Mouse (Mus musculus) intestine, postnatal 0 days (tissue): ENCODE measurements around the gene Nuf2. TPM values are rescaled to one million over a fixed set of nuclear protein-coding genes. Genes with fewer than 3 reads are reported as not detected.
A peak's percentile ranks its signal among the peaks of the same experiment; 100 is the strongest.

Experiments used
- ATAC-seq: fragments of 200-750 bp; cut with Nextera tagmentation; 2 replicates; pipeline ENCODE4 v1.8.0; 2017; ENCODE audit warnings: mild to moderate bottlenecking, moderate TSS enrichment, moderate library complexity
- H3K27ac ChIP-seq: fragments of 300-500 bp; sonication (generic); 2 replicates; pipeline ENCODE4 v1.5.1; 2014; ENCODE audit warnings: mild to moderate bottlenecking, low read depth, low read length, moderate library complexity
- H3K27me3 ChIP-seq: fragments of 300-500 bp; sonication (generic); replicated peaks from 2 replicates; pipeline ENCODE4 v1.6.1; 2014; ENCODE audit warnings: low read length, mixed read lengths; ENCODE audit not compliant: control insufficient read depth, insufficient read depth
- H3K36me3 ChIP-seq: fragments of 300-500 bp; sonication (generic); 2 replicates; pipeline ENCODE4 v1.6.1; 2014; ENCODE audit warnings: mild to moderate bottlenecking, moderate library complexity; ENCODE audit not compliant: control insufficient read depth, insufficient read depth
- H3K4me1 ChIP-seq: fragments of 300-500 bp; sonication (generic); replicated peaks from 2 replicates; pipeline ENCODE4 v1.6.1; 2014; ENCODE audit warnings: antibody characterized with exemption, low read length, mixed read lengths; ENCODE audit not compliant: control insufficient read depth, insufficient read depth
- H3K4me2 ChIP-seq: fragments of 300-500 bp; sonication (generic); replicated peaks from 2 replicates; pipeline ENCODE4 v1.6.1; 2014; ENCODE audit warnings: low read depth, mild to moderate bottlenecking, moderate library complexity
- H3K4me3 ChIP-seq: fragments of 300-500 bp; sonication (generic); 2 replicates; pipeline ENCODE4 v1.5.1; 2014; ENCODE audit warnings: low read depth, low read length
- H3K9ac ChIP-seq: fragments of 300-500 bp; sonication (generic); 2 replicates; pipeline ENCODE4 v1.6.1; 2014; ENCODE audit warnings: mild to moderate bottlenecking, low read depth, low read length
- H3K9me3 ChIP-seq: fragments of 300-500 bp; sonication (generic); 2 replicates; pipeline ENCODE4 v1.6.1; 2016; ENCODE audit warnings: mixed run types; ENCODE audit not compliant: control insufficient read depth
- CTCF ChIP-seq: sonication (generic); IDR thresholded peaks from 2 replicates; pipeline ENCODE4 v1.5.1; 2016; ENCODE audit warnings: low read depth, mild to moderate bottlenecking, control low read depth, antibody characterized with exemption, moderate library complexity
- WGBS: fragments of 180-500 bp; shearing (Covaris S2); extraction: QIAGEN DNeasy Blood & Tissue Kit; methylation state at CpG from one replicate; pipeline ENCODE4 v1.1.7; 2014; 5-methylcytosine and 5-hydroxymethylcytosine counted together
- polyA plus RNA-seq: library from polyadenylated mRNA; unstranded; fragments of >200 nt; fragmentation: Nextera tagmentation; extraction: Ambion mirVana; gene quantifications from 2 replicates; pipeline ENCODE4 v1.2.1, GENCODE M21; 2015

Nuf2 gene
- 11.0 and 13.0 TPM in 2 replicates for polyA plus RNA-seq

DNA sequence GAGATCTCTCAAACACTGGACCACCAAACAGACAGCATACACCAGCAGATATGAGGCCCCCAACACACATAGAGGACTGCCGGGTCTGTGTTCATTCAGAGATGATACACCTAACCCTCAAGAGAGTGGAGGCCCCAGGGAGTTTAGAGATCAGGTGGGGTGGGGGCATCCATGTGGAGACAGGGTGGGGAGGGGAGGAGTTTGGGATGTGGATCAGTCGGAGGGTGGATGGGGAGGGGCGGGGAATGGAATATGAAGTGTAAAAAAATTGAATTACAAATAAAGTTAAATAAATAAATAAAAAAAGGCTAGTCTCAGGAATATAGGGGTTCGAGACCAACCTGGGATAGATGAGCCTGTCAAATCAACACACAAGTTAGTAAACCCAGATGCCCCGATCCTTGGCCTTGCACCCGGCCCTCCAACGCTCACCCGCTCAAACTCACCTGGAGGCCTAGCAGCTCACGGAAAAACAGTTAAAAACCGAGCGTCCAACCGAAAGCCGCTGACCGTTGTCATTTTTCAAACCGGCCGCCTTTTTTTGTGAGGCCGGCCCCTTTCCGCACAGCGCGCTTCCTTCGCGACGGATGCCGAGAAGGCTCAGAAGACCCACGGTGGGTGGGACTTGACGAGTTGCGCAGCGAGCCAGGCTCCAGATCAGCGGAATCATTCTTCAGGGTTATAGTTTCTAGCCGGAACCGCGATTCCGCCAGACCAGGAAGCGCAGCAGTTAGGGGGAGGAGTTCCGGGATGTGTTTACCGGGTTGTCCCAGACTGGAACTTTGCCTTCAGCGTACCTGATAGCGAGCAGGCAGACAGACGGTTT lies at the start of gene Nuf2:
TSS of gene Nuf2 (minus strand) at position 589 of the 826 bp plus-strand sequence.
- Histone ChIP-seq H3K27ac (peak within 1 kb of the TSS; percentile 87), H3K27me3 (no peaks in the 10 kb centered on the region), H3K9ac (peak within 1 kb of the TSS; percentile 26; the same call in 1 of the 2 replicates), H3K9me3 (no peaks in the 10 kb centered on the region), H3K4me3 (peak within 1 kb of the TSS; percentile 78), H3K4me2 (peak within 1 kb of the TSS; percentile 70), H3K36me3 (0 out of 2 replicates have a peak, but pooled peaks cover 6% of the 10 kb centered on the region), H3K4me1 (no peaks in the 10 kb centered on the region)
- ATAC-seq: peak; percentile 100
- under 1% methylated on average over 39 of the region's 39 CpGs for WGBS
- TF ChIP-seq CTCF: peak; percentile 7; the same call in 1 of the 2 replicates

DNA sequence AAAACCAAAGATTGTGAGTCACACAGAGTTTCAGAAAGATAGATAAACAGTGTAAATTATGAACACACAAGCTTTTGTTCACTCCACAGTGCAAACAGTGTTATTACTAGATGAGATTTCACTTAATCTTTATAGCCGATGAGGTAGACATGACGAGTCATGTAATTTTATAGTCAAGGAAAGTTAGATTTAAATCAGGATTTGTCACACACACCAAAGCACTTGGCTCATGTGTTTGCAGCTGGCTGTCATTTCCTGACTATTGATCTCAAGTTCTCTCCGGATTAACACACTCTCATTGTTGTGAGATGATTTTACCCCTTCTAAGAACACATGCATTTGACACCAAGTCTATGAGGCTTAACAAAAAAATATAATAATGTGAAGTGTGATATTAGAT lies 48.3 kb upstream of the Nuf2 start:
- Histone ChIP-seq H3K9me3 (no peaks in the 10 kb centered on the region), H3K4me3 (no peak overlapping the region), H3K27ac (no peak overlapping the region), H3K4me1 (no peaks in the 10 kb centered on the region), H3K9ac (no peak overlapping the region), H3K27me3 (no peaks in the 10 kb centered on the region), H3K36me3 (no peaks in the 10 kb centered on the region), H3K4me2 (no peak overlapping the region)
- 32% methylated on average over 3 of the region's 3 CpGs for WGBS
- no peak for TF ChIP-seq CTCF
- no peak for ATAC-seq

DNA sequence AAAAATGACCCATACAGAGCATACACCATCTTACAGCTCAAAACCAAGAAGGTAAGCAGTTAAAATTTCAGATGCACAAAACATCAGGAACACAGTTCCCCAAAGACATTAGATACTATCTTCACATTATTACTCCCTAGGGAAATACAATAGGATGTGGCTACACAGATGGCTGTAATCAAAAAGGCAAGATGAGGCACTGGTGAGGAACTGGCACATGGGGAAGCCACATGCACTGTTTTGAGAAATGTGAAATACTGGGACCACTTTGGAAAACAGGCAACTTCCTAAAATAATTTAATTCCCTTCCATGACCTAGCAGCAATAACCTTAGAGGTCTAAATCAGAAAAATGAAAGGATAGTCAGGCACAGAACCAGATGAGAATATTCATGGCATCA lies 42.9 kb upstream of the Nuf2 start:
- H3K9ac ChIP-seq: no peak overlapping the region
- no peak for TF ChIP-seq CTCF
- ATAC-seq: no peak

DNA sequence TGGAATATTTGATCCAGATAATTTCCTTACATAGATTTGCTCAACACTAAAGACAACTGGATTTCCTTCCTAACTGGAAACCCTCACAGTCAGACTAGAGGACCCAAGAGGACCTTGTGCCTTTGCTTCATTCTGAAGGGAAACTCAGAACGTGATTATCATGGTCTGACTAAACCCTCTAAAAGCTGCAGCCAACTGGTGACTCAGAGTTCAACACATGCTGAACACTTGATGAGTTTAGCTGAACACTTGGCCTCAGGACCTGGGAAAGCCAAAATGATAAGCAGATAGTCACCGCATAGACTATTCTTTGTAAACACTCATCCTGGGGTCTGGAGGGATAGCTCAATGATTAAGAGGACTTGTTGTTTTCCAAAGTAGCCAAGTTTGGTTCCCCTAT lies 24.4 kb upstream of the Nuf2 start:
- Histone ChIP-seq H3K9me3 (no peaks in the 10 kb centered on the region), H3K27me3 (no peaks in the 10 kb centered on the region), H3K4me1 (no peaks in the 10 kb centered on the region), H3K27ac (no peak overlapping the region), H3K9ac (no peak overlapping the region), H3K36me3 (no peaks in the 10 kb centered on the region), H3K4me3 (no peak overlapping the region), H3K4me2 (no peak overlapping the region)
- ATAC-seq: no peak
- TF ChIP-seq CTCF: no peak
- WGBS: 57% methylated on average over 2 of the region's 2 CpGs

More for the DNA sequence above, 42.9 kb upstream of the Nuf2 start:
- Histone ChIP-seq H3K4me3 (no peak overlapping the region), H3K4me1 (no peaks in the 10 kb centered on the region), H3K4me2 (no peak overlapping the region), H3K36me3 (no peaks in the 10 kb centered on the region), H3K9me3 (no peaks in the 10 kb centered on the region), H3K27me3 (no peaks in the 10 kb centered on the region), H3K27ac (no peak overlapping the region)

DNA sequence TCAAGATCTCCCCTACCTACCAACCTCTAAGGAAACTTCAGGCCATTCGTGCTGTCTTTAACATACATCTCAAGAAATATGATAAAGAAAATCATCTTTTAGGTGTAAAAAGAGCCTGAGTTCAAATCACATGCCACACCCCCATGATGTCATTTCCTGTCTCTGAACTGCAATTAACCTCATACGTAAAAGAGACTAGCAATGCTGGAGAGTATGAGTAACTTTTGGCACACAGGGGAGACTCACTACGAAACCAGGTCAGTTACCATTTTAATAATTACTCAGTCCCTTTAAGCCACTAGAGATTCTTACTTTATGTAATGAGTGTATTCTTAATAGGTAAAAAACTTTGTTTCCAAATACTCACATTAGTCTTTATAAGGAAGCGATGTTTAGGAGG lies 23.8 kb upstream of the Nuf2 start:
- H3K4me1 ChIP-seq: no peaks in the 10 kb centered on the region
- no peak overlapping the region for H3K9ac ChIP-seq
- no peak for TF ChIP-seq CTCF
- H3K27me3 ChIP-seq: no peaks in the 10 kb centered on the region
- H3K4me2 ChIP-seq: no peak overlapping the region
- ATAC-seq: no peak
- no peaks in the 10 kb centered on the region for H3K9me3 ChIP-seq
- no peak overlapping the region for H3K4me3 ChIP-seq
- no peak overlapping the region for H3K27ac ChIP-seq
- no peaks in the 10 kb centered on the region for H3K36me3 ChIP-seq
- 87% methylated on average over 4 of the region's 4 CpGs for WGBS

DNA sequence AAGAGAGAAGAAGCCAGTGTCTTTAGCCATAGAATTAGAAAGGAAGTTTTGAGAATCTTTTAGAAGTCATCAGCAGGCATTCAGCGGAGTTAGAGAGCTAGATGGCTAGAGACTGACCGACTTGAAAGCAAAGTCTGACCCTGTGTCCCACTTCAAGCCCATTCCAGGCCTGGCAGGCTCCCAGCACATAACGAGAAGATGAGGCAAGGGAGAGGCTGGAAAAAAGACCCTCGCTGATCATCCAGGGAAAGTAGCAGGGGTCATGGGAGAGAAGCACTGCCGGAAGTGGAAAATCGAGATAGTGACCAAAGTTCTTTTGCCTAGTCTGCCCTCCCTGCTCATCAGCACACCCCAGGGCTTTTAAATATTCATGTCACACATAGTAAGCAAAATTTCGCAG lies 22.2 kb upstream of the Nuf2 start:
- TF ChIP-seq CTCF: no peak
- Histone ChIP-seq H3K4me3 (no peak overlapping the region), H3K27me3 (no peaks in the 10 kb centered on the region), H3K9ac (no peak overlapping the region), H3K9me3 (no peaks in the 10 kb centered on the region), H3K36me3 (no peaks in the 10 kb centered on the region), H3K4me1 (no peaks in the 10 kb centered on the region), H3K27ac (no peak overlapping the region), H3K4me2 (no peak overlapping the region)
- no peak for ATAC-seq
- 77% methylated on average over 7 of the region's 7 CpGs for WGBS
